In genomic region chr4:133114762-133115161, GRCm38 (mm10) we compare ENCODE assay signal across 27 mouse cellular contexts. TPM values are rescaled to one million over a fixed set of nuclear protein-coding genes. Genes with fewer than 3 reads are reported as not detected.
DNase-seq lines count a peak whose midpoint lies in the region; ATAC-seq and TF ChIP-seq lines count a peak whose summit lies in the region.
"Had no signal": no experiment of that assay in that cellular context is flagged by ENCODE, and none has a peak within 500 bp of the region (broad histone marks: within the 10 kb centered on the region; RNA-seq: fewer than 3 reads in every experiment).

No protein-coding gene starts in this region.

- H3K9ac ChIP-seq in limb, embryonic 12.5 days (replicated peaks) = no peak overlapping the region
- H3K9ac ChIP-seq in ES-E14 (ENCODE audit: insufficient read depth, low read depth, low read length, poor library complexity, severe bottlenecking) = no peak overlapping the region
- H3K9ac ChIP-seq: embryonic facial prominence, embryonic 13.5 days; forebrain, embryonic 12.5 days; forebrain, embryonic 15.5 days; heart, embryonic 13.5 days; hindbrain, embryonic 12.5 days; hindbrain, embryonic 15.5 days had no signal

- H3K27ac ChIP-seq in limb, embryonic 12.5 days = 0 out of 2 replicates have a peak overlapping the region, but pooled peaks have one; percentile 17
- no peak overlapping the region for H3K27ac ChIP-seq in limb, embryonic 10.5 days
- H3K27ac ChIP-seq in ES-E14 (ENCODE audit: insufficient read depth, low read depth, low read length, poor library complexity, severe bottlenecking) = peak overlapping the region; percentile 42; the same call in 1 of the 2 replicates
- H3K27ac ChIP-seq: embryonic facial prominence, embryonic 10.5 days; embryonic facial prominence, embryonic 13.5 days; forebrain, embryonic 12.5 days; forebrain, embryonic 15.5 days; heart, embryonic 13.5 days; hindbrain, embryonic 12.5 days; hindbrain, embryonic 15.5 days had no signal

- no peaks in the 10 kb centered on the region for H3K9me3 ChIP-seq in limb, embryonic 12.5 days
- H3K9me3 ChIP-seq in limb, embryonic 10.5 days (replicated peaks) = no peaks in the 10 kb centered on the region
- no peaks in the 10 kb centered on the region for H3K9me3 ChIP-seq in ES-E14 (ENCODE audit: control insufficient read depth, insufficient read depth, low read depth, low read length)
- H3K9me3 ChIP-seq: embryonic facial prominence, embryonic 10.5 days; embryonic facial prominence, embryonic 13.5 days; forebrain, embryonic 12.5 days; forebrain, embryonic 15.5 days; G1E; heart, embryonic 13.5 days; hindbrain, embryonic 12.5 days; hindbrain, embryonic 15.5 days had no signal

- H3K36me3 ChIP-seq in limb, embryonic 12.5 days = no peaks in the 10 kb centered on the region
- no peaks in the 10 kb centered on the region for H3K36me3 ChIP-seq in limb, embryonic 10.5 days
- H3K36me3 ChIP-seq in ES-E14 (ENCODE audit: control insufficient read depth, insufficient read depth, low read length, poor library complexity, severe bottlenecking) = no peaks in the 10 kb centered on the region
- H3K36me3 ChIP-seq: embryonic facial prominence, embryonic 10.5 days; embryonic facial prominence, embryonic 13.5 days; forebrain, embryonic 12.5 days; forebrain, embryonic 15.5 days; G1E; heart, embryonic 13.5 days; hindbrain, embryonic 12.5 days; hindbrain, embryonic 15.5 days had no signal

- no peak overlapping the region for H3K4me3 ChIP-seq in limb, embryonic 12.5 days (replicated peaks)
- no peak overlapping the region for H3K4me3 ChIP-seq in limb, embryonic 10.5 days
- no peak overlapping the region for H3K4me3 ChIP-seq in ES-E14 (ENCODE audit: insufficient read depth in 1 of 2, low read depth in 1 of 2, low read length in 2 of 2, poor library complexity in 1 of 2, severe bottlenecking in 1 of 2)
- H3K4me3 ChIP-seq: embryonic facial prominence, embryonic 10.5 days; embryonic facial prominence, embryonic 13.5 days; erythroblast, embryonic 14.5 days; forebrain, embryonic 12.5 days; forebrain, embryonic 15.5 days; heart, embryonic 13.5 days; hindbrain, embryonic 12.5 days; hindbrain, embryonic 15.5 days had no signal

- H3K4me2 ChIP-seq in limb, embryonic 12.5 days = no peak overlapping the region
- H3K4me2 ChIP-seq: embryonic facial prominence, embryonic 13.5 days; forebrain, embryonic 12.5 days; forebrain, embryonic 15.5 days; heart, embryonic 13.5 days; hindbrain, embryonic 12.5 days; hindbrain, embryonic 15.5 days had no signal

- no peaks in the 10 kb centered on the region for H3K27me3 ChIP-seq in limb, embryonic 12.5 days
- no peaks in the 10 kb centered on the region for H3K27me3 ChIP-seq in limb, embryonic 10.5 days (ENCODE audit: low read depth, poor library complexity, severe bottlenecking)
- H3K27me3 ChIP-seq: embryonic facial prominence, embryonic 13.5 days; forebrain, embryonic 12.5 days; forebrain, embryonic 15.5 days; heart, embryonic 13.5 days; hindbrain, embryonic 12.5 days; hindbrain, embryonic 15.5 days; Patski had no signal

- 72% methylated on average over 3 of the region's 3 CpGs for WGBS in limb, embryonic 12.5 days
- WGBS in limb, embryonic 10.5 days = 79% methylated on average over 3 of the region's 3 CpGs

- H3K4me1 ChIP-seq in limb, embryonic 12.5 days (replicated peaks) = peaks cover 42% of the 10 kb centered on the region
- peaks cover 56% of the 10 kb centered on the region for H3K4me1 ChIP-seq in limb, embryonic 10.5 days
- peaks cover 14 to 36% of the 10 kb centered on the region in 2 experiments for H3K4me1 ChIP-seq in ES-E14 (ENCODE audit: control insufficient read depth in 2 of 2, insufficient read depth in 2 of 2, low read length in 2 of 2, poor library complexity in 1 of 2)

- ATAC-seq in limb, embryonic 12.5 days (ENCODE audit: insufficient number of reproducible peaks, insufficient read depth, low FRiP score, low TSS enrichment, low read depth) = no peak
- ATAC-seq: CD4-positive, CD25-positive, alpha-beta regulatory T cell, adult 4 months; forebrain, embryonic 15.5 days; Patski had no signal

- no peak for DNase-seq in limb, embryonic 10.5 days (ENCODE audit: low spot score)
- no peak for DNase-seq in ES-E14 (ENCODE audit: low read depth, low spot score)
- peak; percentile 46 for DNase-seq in thymus, postnatal 0 days (ENCODE audit: low spot score)
- peak; percentile 23 to 44 for DNase-seq in thymus, postnatal 36 days
- DNase-seq in lung, postnatal 4 days = no peak
- no peak for DNase-seq in right cerebral cortex, postnatal 14 days
- DNase-seq in right cerebral cortex, adult 18-20 months = no peak
- DNase-seq: adrenal gland, adult 2 months; adrenal gland, postnatal 14 days; cerebellum, adult 11 months; cerebellum, adult 2 months; cerebellum, adult 9-11 months; cerebellum, postnatal 25 days; gastrocnemius, postnatal 25 days; heart, postnatal 14 days had no signal

- in situ Hi-C loops in ES-E14 (cut with MboI; ENCODE audit: low sequenced_read_pairs in 2 of 2, unreplicated experiment in 2 of 2) = no loop called here

TF ChIP-seq in ES-E14, 5 proteins besides CTCF, POLR2A, EP300 and RAD21:
- TF ChIP-seq HCFC1 (IDR thresholded peaks at IDR 0.05; ENCODE audit: borderline replicate concordance, insufficient read depth, low read length) (no peak), ZNF384 (IDR thresholded peaks at IDR 0.05; ENCODE audit: low read depth, low read length) (no peak), MAFK (IDR thresholded peaks at IDR 0.05; ENCODE audit: insufficient read depth, low read depth, low read length) (no peak), CHD2 (IDR thresholded peaks at IDR 0.05; ENCODE audit: low read depth, low read length) (no peak), ZC3H11A (IDR thresholded peaks at IDR 0.05; ENCODE audit: borderline replicate concordance, low read depth, low read length) (no peak)

RNA-seq across cellular contexts. Expression of gene Wasf2, which starts 15.5 kb away (rescaled TPM):
- polyA plus RNA-seq in limb, embryonic 12.5 days (2016; fragmentation: Nextera tagmentation; extraction: Ambion mirVana) = 73.8 and 81.6 TPM in 2 replicates
- polyA plus RNA-seq in limb, embryonic 10.5 days (2016; fragmentation: Nextera tagmentation; extraction: Ambion mirVana) = 62.9 and 73.7 TPM in 2 replicates
- 31.8 and 32.3 TPM in 2 replicates for total RNA-seq in ES-E14 (2012; rRNA removed)
- polyA plus RNA-seq in thymus, postnatal 0 days (2015; fragmentation: Nextera tagmentation; extraction: Ambion mirVana) = 140 and 190 TPM in 2 replicates

Comparison
In these comparisons a context has a peak if more than half of its experiments do, and no peak if none do; other contexts are left out.
1. DNase-seq: peak in thymus, postnatal 0 days (single experiment) and thymus, postnatal 36 days (2 of 2); none in limb, embryonic 10.5 days (single experiment), ES-E14 (single experiment), lung, postnatal 4 days (0 of 2), right cerebral cortex, postnatal 14 days (single experiment) and right cerebral cortex, adult 18-20 months (single experiment).